Mouse (Mus musculus) heart, adult 8-10 months (tissue): Measurements from ENCODE around the gene Bcl11b. TPM values are rescaled to one million over a fixed set of nuclear protein-coding genes. Genes with fewer than 3 reads are reported as not detected.

ENCODE experiments used
- DNase-seq: peaks from one replicate; pipeline ENCODE4 v3.0.0; 2022; ENCODE audit warnings: low spot score
- total RNA-seq, 4 experiments: library from RNA; stranded (reverse); gene quantifications; 2 replicates each; pipeline ENCODE4 v1.2.4; 2022

Gene Bcl11b
- total RNA-seq, 4 experiments from 2014 or later, result 0.75 to 1.8 (median 0.99) TPM

- DNase-seq, result no peak
Measured at GRCm38 (mm10) chr12:107890326-107890725, 113.1 kb downstream of the Bcl11b start.

- no peak for DNase-seq
Measured at GRCm38 (mm10) chr12:107889841-107890240, 113.6 kb downstream of the Bcl11b start.

GRCm38 (mm10) chr12:107888646-107889045 is 114.8 kb downstream of the Bcl11b start:
- DNase-seq, result no peak

- no peak for DNase-seq
Measured at GRCm38 (mm10) chr12:107888049-107888448, 115.4 kb downstream of the Bcl11b start.

DNA sequence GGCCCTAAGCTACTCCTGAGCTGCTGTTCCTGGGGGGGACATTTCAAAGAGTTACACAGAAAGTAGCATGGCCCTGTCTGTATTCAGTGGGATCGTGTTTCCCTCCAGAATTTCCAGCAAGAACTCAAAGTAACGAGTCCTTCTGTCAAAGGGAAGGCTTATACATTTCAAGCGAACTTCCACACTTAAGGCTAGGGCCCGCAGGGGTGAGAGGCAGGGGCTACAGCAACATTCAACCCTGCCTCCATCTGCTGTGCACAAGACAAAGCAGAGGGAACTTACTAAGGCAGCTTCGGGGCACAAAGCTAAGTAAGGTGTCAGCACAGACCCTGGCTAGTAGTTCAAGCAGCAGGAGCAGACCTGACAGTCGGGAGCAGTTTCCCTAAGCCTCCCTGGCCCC is 115.8 kb downstream of the Bcl11b start:
- DNase-seq, result no peak

GRCm38 (mm10) chr12:107884330-107885065 is 118.9 kb downstream of the Bcl11b start:
- DNase-seq, result no peak

DNA sequence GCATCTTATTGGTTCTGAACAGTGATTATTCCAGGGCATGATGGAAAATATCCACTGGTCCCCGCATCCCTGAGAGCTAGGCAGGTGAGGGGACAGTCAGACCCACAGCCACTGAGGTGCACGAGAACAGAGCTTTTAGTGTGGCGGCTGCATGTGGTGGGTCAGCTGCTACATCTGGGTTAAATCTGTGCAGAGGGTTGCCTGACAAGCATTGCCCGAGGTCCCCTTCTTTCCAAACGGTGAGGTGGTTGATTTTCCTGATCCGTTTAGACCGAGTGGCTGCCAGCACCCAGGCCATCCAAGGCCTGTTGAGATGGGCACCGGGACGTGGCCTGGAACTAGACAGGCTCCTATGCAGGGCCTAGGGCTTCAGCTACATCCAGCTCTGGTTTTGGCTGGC is 121.7 kb downstream of the Bcl11b start:
- no peak for DNase-seq

- DNase-seq, result no peak
Measured at GRCm38 (mm10) chr12:107880748-107881147, 122.7 kb downstream of the Bcl11b start.

GRCm38 (mm10) chr12:107879114-107879777 is 124.2 kb downstream of the Bcl11b start:
- no peak for DNase-seq

DNA sequence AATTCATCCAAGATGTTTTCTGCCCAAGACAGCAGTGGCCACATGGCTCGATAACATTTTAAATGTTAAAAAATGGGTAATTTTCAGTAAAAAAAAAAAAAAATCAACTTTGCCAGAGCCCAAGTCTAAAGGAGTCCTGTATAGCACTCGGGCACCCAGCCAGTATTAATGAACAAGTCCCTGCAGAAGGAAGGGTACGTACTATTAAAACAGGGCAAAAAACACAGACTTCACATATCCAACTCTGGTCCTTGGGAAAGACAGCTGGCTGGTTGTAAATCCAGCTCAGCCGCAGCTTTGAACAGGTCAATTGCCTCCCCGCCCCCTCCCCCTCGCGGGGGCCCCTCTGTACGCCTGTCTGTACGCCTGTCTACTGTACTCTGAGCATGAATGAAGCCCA is 127.2 kb downstream of the Bcl11b start:
- no peak for DNase-seq

GRCm38 (mm10) chr12:107874467-107875142 is 128.8 kb downstream of the Bcl11b start:
- DNase-seq, result no peak

- DNase-seq, result no peak
Measured at GRCm38 (mm10) chr12:107869526-107870050, 133.8 kb downstream of the Bcl11b start.

DNA sequence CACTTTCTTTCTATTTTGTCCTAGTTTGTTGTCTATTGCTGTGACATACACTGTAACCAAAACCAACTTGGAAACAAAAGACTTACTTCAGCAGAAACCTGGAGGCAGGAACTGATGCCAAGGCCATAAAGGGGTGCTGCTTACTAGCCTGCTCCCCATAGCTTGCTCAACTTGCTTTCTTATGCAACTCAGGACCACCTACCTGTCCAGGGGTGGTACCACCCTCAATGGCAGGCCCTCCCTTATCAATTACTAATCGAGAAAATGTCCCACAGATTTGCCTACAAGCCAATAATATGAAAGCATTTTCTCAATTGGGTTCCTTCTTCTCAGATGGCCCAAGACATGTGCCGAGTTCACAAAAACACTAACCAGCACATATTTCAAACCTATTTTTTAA is 135.1 kb downstream of the Bcl11b start:
- no peak for DNase-seq

Other genes with a start within 250 kb of the Bcl11b start
- gene Setd3, start 175.7 kb upstream of the Bcl11b start, total RNA-seq, result 100 to 1,000 TPM in 1 of 4 experiments, 10 to 100 TPM in 3; 88.6 to 103 (median 93.1) TPM
- 10 to 100 TPM; 25.5 to 32.4 (median 31.1) TPM for gene Ccnk, start 176.0 kb upstream of the Bcl11b start, total RNA-seq